Mouse (Mus musculus): Measurements from ENCODE around the gene Erlec1.

The Erlec1 gene

DNA sequence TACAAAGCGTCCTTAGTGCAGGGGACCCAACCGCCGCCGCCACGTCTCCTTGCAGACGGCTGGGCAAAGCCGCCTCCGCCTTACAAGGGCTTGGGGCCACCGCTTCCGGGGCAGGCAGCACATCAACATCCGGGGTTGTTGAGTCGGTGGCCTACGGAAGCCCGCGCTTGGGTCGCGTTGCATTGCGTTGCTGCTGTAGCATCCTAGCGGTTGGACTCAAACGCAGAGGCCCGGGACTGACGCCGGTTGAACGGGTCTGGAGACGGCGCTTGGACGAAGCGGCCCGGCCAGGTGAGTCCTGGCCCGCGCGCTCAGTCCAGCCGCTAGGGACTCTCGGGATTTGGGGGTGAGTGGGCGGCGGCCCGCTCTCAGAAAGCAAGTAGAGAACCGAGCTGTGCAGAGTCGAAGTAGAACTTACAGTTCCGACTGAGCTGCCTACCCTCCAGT lies at the start of gene Erlec1:
Gene Erlec1 (minus strand): TSS at position 57 of the 447 bp plus-strand sequence.
- DNase-seq: peak; percentile 87 to 91

DNA sequence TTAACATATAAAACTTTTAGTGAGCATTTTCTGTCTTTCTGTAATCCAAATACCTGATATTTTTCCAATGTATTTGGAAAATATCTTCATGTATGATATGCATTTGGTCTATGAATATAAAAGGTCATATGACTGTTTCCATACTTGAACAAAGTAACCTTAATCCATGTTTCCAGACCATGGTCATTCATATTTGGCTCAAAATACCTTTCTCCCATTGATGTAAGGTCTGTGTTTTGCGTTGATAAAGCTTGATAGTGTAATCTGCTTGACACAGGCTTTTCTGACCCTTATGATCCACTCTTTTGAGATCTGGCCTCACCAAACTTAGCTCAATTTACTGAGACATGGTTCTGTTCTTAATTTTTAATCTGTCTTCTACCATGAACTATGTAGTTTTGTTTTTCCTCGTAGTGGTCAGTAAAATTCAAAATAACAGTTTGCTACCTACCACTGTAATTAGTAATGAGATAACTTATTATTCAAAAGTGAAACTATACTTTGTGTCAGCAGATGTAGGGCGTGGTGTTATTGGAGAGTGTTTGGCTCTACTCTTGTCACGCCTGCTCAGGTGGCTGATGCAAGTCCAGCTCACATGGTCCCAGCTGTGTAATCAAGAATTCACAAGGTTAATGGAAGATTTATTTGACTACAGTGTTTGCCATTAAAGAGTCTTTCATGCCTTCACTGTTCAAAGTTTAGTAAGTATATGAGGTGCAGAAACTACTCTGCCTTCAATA lies 47.2 kb upstream of the Erlec1 start:
- no peak for DNase-seq

DNA sequence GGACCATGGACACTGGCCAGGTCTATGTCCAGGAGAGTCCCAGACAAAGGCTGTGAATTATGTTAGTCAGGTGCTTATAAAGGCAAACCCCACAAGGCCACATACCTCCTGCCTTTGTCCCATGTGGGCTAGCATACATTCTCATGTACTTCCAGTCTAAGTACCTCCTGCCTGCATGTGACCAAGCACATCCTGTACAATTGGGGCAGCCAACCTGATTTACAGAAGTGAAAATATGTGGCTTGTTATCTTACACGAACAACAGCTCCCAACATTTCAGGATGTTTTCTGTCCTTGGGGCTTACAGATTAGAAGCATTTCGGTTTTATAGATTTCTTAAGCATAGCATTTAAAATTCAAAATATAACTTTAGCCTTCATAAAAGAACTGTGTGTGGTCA lies 45.9 kb upstream of the Erlec1 start:
- DNase-seq: no peak

DNA sequence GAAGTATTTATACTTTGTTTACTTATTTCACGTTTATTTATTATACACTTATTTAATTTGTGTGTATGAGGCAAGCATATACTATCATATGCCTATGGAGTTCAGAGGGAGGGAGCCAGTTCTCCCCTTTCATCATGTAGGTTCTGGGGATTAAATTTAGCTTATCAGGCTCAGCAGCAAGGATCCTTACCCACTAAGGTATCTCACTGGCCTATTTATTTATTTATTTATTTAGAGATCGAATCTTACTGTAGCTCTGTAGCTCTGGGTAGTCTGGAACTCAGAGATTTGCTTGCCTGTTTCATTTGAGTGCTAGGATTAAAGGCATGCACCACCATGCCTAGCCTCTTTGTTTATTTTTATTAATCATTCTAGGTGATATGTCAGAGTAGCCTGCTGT lies 44.6 kb upstream of the Erlec1 start:
- DNase-seq: no peak

DNA sequence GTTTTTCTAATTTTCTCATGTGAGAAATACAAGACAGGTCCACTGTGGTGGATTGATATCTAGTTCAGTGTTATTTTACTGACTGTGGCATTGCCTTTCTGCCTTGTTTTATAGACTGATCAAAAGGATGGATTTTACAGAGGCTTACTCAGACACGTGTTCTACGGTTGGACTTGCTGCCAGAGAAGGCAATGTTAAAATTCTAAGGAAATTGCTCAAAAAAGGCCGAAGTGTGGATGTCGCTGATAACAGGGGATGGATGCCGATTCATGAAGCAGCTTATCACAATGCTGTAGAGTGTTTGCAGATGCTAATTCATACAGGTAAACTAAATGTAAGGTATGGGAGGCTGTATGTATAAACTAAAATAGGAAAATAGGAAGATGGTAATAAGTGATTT lies 44.1 kb upstream of the Erlec1 start:
- DNase-seq: no peak

DNA sequence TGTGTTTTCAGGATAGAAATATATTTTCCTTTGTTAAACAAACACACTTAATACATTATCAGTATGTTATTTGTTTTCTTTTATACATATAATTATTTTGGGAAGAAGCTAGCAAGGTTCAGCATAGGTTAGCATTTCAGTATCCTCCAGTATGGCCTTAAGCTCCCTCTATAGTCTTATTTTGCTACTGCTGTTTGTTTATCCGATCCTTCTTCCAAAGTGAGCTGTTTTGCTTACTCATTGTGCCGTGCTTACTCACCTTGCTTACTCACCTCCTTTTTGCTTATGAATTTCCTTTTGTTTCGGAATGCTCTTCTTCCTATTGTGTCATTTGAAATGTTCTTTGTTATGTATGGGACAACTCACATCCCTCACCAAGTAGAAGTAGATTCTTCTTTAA lies 42.5 kb upstream of the Erlec1 start:
- DNase-seq: no peak

DNA sequence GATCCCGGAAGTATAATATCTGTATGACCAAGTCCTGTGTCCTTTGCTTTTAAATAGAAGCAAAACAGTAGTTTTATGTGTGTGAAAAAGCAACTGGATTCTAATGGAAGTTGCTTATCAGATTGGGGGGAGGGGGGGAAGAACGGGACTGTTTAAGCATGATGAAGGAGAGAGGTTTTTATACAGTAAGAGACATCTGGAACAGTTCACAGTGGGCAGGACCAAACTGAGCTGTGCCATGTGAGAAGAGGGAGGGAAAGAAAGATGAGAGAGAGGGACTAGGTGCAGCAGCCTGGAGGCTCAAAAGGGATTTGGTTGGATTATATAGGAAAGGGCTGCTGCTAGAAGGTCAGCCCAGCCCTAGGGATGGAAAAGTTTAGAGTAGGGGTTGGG lies 32.5 kb upstream of the Erlec1 start:
- no peak for DNase-seq

DNA sequence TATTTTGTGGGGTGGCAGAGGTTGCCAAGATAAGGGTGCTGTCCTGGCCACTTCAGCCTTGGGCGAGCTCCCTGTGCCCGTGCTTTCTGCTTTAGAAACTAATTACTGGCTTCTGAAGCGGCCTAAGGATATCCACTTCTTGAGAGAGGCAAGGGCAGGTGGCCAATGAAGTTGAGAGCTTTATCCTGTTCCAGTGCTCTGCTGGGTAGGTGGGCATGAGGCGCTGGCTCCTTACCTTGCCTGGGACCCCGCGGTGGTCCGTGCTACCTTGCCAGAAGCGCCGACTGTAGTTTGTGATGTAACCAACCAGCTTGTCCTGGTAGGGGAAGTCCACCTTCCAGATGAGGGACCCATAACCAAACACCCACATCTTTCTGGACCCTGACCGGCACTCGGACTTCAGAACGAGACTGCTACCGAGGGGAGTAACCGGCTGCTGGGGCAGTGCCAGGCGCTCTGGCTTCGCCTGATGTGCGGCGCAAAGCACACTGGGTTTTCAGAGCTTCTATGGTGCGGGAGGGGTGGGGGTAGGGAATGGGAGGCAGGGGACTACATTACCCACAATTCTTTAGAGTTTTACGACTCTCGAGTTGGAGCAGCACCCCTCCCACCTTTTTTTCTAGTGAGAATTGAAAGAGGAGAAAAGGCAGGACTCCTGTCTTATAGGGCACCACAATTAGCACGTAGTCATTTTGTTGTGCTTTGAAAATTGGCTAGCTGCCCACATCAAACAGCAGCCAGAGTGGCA lies 31.9 kb upstream of the Erlec1 start, which contains the start of gene Chac2:
Gene Chac2 (minus strand): TSS at position 474 of the 748 bp plus-strand sequence.
- peak; percentile 68 to 74 for DNase-seq

DNA sequence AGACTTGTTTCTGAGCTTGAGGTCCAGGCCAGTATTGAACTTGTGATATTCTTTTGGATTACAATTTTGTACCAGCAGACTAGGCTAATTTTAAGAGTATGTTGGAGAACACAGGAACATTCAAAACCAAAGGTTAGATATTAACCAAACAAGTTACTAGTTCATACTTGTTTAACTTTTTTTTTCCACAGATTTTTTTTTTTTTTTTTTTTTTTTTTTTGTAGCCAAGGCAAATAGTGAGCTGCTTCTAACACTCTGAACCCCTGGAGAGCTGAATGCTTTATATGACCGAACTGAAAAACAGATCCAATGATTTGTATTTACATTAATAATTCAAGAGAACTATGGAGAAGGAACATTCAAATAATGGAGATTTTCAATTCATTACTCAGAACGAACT lies 31.1 kb upstream of the Erlec1 start:
- no peak for DNase-seq

DNA sequence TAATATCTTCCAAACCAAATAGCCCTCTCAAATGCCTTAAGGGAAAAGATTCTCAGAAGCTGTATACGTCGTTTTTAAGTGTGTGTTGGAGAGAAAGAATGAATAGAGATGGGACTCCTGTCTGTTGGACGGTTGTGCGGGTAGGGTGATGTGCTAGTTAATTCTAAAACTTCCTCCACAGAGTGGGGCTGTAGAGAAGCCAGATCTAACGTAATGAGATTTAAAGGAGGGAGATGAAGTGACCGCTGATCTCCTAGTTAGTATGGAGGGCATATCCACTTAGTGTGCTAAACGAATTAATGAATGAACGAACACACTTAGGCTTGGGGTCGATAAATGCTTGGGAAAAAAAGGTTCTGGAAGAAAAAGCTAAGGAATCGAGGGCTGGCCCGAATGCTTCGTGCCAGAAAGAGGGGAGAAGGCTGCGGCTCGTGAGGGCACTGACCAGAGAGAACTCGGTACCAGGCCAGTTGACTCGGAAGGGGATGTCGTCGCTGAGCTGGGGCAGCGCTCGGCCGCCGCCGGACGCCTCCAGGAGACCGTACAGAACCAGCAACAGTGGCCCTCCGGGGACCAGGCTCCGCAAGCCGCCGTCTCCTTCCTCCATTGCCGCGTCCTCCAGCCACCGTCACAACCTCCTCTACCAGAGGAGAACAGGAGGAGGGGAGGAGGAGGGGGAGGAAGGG lies 523 bp downstream of the Erlec1 start:
- DNase-seq: peak in 1 of 2 experiments; percentile 65

DNA sequence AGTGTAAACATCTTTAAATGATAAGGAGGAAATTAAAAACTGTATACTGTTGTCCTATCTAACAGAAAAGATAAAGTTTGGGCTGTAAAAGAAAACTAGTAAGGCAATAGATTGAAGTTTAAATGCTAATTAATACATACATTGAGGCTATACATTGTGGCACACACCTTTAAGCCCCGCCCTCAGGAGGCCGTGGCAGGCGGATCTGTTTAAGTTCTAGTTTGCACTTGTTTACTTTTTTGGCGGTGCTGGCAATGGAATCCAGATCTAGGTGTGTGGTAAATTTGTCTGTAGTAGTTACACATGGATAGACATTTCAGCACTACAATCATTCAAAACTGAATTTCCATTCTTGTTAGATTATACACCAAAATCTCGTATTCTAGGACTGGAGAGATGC lies 1.3 kb downstream of the Erlec1 start:
- no peak for DNase-seq

DNA sequence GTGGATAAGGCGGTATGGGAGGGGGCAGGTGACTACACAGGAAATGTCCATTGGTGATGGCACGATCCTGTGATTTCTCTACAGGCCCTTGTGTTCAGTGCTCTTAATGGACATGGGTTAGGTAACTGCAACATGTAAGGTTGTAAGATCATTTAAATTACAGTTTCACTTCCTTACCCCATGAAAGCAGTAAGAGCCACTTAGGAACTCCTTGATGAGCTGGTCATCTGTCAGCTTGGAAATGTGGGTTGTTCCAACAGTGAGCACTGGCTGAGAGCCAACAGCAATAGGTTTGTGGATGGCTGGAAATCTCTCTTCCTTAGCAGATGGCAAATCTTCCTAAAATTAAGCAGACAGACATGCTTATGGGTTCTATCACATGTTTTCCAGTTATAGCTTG lies 10.6 kb downstream of the Erlec1 start:
- no peak for DNase-seq

DNA sequence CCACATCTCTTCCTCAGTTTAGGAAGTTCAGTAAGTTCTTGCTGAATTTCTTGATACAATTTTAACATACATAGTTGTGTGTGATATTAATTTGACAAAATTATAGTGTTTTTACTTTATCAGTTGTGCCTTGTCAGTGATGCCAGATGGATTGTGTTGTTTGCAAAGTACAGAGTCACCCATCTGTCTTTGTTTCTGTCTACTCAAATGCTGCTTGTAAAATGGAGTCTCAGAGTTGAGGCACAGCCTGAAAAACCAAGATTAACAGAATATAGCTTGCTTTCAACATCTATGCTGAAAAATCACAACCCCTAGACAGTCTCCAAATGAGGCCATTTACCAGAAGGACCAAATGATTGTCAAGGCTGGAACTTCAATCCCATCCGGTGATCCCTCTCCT lies 25.6 kb downstream of the Erlec1 start:
- no peak for DNase-seq

DNA sequence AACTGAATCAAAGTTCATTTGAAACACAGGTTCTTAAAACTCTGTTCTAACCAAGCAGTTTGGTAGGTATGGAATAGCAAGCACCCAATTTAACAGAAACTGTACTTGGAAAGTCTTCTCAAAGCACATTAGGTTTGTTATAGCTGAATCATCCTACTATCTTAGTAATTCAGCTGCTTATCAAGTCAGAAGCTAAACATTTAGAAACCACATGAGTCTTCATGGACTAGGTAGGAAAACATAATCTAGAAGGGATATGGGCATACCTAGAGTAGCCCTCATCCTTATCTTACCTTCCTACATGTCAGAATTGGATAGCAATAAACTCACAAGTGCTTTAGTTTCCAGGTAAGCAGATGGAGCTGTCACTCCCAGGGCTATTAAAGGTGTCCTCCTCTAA lies 26.1 kb downstream of the Erlec1 start:
- no peak for DNase-seq

DNA sequence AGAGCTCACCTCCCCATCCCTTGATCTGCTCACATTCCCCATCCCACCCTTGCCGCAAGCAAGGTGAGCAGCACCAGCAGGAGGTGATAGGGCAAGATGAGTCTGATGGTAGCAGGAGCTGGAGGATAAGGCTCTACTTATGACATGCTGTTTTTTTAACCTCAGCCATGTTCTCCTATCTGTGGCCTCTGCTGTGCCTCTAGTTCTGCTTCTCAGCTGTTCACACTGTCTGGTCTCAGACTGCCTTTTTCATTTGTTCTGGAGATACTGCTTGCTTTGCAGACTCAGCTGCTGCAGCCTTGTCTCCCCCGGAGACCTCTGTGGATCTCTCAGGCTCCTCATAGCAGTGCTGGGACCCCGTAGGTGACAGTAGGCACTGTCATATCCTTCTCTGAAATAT lies 30.9 kb downstream of the Erlec1 start:
- no peak for DNase-seq

DNA sequence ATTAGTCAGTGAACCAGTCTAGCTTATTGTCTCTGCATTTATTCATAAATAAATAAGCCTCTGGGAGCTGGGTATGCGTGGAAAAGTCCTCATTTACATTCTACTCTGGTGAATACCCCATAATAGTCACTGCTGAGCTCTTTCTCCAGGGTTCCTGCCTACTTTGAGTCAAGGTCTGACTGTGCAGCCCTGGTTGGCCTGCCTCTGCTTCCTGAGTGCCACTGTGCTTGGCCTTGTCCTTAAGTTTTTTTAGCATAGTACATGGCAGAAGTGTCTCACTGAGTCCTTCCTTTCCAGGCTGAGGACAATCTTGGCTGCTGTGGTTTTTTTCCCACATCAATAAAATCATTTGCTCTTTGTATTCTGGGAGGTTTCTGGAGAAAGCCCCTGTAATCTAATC lies 33.5 kb downstream of the Erlec1 start:
- DNase-seq: no peak

DNA sequence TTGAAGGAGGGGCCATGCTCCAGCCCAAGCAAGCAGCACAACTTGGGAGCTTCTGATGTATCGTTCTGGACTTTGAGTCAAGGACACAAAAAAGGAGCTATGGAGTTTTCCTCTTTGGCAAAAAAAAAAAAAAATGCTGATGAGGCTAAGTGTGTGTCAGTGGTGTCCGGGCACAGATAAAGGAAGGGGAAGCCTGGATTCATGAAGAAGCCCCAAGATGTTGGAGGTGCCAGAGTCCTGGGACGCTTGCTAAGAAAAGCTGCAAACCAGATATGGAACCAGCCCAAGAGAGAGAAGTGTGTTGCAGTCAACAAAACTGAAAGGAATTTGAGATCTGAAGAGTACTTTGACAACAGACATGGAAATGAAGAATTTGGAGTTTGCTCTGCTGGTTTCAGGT lies 41.8 kb downstream of the Erlec1 start:
- no peak for DNase-seq

DNA sequence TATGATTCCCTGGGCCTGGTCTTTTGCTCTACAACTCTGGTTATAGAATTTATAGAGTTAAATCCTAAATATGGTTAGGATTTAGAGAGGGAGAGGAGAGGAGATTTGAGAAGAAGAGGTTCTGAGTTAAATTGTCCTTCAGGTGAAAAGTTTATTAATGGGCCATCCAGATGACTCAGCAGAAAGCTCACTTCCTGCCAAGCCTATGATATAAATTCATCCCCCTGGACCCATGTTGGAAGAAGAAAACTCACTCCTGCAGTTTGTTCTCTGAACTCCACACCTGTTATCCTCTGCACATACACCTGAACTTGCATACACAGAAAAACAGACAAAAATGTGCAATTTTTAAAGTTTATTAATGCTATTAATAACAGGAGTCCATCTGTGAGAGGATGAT lies 54.8 kb downstream of the Erlec1 start:
- DNase-seq: no peak

DNA sequence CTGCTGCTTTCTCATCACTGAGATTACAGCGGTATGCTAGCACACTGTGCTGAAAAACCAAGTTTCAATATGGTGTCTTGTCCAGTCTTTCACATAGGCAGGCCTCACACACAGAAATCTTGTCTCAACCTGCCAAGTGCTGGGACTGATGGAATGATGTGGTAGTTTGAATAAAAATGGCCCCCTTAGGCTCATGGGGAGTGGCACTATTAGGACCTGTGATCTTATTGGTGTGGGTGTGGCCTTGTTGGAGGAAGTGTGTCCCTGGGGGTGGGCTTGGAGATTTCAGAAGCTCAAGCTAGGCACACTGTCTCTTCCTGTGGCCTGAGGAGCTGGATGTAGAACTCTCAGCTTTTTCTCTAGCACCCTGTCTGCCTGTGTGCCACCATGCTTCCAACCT lies 57.9 kb downstream of the Erlec1 start:
- no peak for DNase-seq

DNA sequence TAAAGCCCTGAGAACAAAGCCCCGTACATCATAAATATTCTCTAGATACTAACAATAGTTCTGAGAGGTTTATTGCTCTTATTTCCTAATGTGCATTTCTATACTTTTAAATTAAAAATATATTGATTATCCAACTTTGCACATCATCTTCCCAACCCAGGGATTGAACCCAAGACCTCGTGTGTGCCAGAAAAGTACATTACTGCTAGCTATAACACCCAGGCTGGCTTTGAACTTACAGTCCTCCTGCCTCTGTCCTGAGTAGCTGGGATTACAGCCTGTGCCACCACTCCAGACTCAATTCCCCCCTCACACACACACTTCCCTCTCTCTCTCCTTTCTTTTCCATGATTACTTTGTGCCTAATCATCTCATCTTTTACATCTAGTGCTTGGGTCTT lies 66.0 kb downstream of the Erlec1 start:
- no peak for DNase-seq

DNA sequence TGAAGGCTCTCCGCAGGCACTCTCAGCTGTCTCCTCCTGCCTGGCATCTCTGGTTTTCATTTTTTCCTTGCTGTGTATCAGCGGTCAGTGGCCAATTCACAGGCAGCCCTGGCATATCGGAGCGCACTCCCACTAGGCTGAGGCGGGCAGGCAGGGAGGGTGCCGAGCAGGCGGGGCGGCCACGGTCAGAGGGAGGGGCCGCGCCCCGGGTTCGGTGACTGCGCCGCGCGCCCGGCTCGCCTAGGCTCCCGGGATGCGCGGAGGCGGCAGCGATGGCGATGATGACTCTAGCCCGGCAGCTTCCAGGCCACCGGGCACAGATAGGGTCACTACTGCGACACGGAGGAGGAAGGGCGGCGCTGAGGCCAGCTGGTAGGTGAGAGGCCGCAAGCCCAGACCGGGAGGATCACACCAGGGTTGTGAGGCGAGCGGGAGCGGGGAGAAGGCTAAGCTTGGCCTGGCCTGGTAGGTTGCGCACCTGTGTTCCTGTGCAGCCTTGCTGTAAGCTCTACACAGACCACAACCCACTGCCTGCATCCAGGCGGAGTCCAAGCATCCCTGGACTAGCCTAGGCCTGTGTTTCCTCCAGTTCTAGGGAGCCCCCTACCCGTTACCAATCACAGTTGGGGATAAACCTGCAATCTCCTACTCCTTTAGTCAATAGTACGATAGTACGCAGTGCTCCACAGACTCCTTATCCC lies 68.8 kb downstream of the Erlec1 start, which contains the start of the genes Gpr75 and Asb3:
Gene Gpr75 (plus strand): TSS at position 188 of the 701 bp plus-strand sequence.
Gene Asb3 (plus strand): TSS at position 246 of the 701 bp plus-strand sequence.
- peak in 1 of 2 experiments; percentile 8 for DNase-seq
